Mouse (Mus musculus) cortical plate, adult 2 months (tissue): ENCODE data around the gene Dclre1a. TPM values are rescaled to one million over a fixed set of nuclear protein-coding genes. Genes with fewer than 3 reads are reported as not detected.

Experiments
- H3K27ac ChIP-seq: fragments of 200-500 bp; 2 replicates; pipeline ENCODE4 v1.5.1; 2012; ENCODE audit warnings: low read length, control low read depth, inconsistent platforms; ENCODE audit not compliant: insufficient read depth
- H3K4me1 ChIP-seq: fragments of 200-500 bp; 2 replicates; pipeline ENCODE4 v1.6.1; 2011; ENCODE audit warnings: low read length; ENCODE audit not compliant: control insufficient read depth, insufficient read depth
- H3K4me3 ChIP-seq: fragments of 200-500 bp; 2 replicates; pipeline ENCODE4 v1.5.1; 2011; ENCODE audit warnings: mild to moderate bottlenecking, low read length, control low read depth; ENCODE audit not compliant: insufficient read depth
- CTCF ChIP-seq: fragments of 200-500 bp; IDR thresholded peaks from 2 replicates; pipeline ENCODE4 v1.5.1; 2011; ENCODE audit warnings: mild to moderate bottlenecking, control low read depth, low read length; ENCODE audit not compliant: insufficient read depth; ENCODE audit errors: extremely low read depth
- POLR2A ChIP-seq: fragments of 200-500 bp; IDR thresholded peaks from 2 replicates; pipeline ENCODE4 v1.6.1; 2011; ENCODE audit warnings: mild to moderate bottlenecking, low read length, control low read depth; ENCODE audit not compliant: insufficient read depth; ENCODE audit errors: extremely low read depth
- polyA plus RNA-seq: library from polyadenylated mRNA; depleted of rRNA; stranded (reverse); fragments of >200 nt; gene quantifications from 2 replicates; pipeline ENCODE4 v1.2.3, GENCODE M21; 2012; rRNA removed

The Dclre1a gene
- polyA plus RNA-seq, 1 experiment, result 7.1 TPM

GRCm38 (mm10) chr19:56485376-56486271 is 62.4 kb downstream of the Dclre1a start:
- no peak overlapping the region for H3K4me3 ChIP-seq
- TF ChIP-seq CTCF (no peak), POLR2A (no peak)
- H3K27ac ChIP-seq, result no peak overlapping the region
- H3K4me1 ChIP-seq, result no peaks in the 10 kb centered on the region

- H3K4me1 ChIP-seq, result no peaks in the 10 kb centered on the region
- H3K27ac ChIP-seq, result no peak overlapping the region
- TF ChIP-seq POLR2A, result no peak
- no peak for TF ChIP-seq CTCF
- H3K4me3 ChIP-seq, result no peak overlapping the region
Measured at GRCm38 (mm10) chr19:56484630-56485375, 63.2 kb downstream of the Dclre1a start.

Other genes starting within 250 kb of the Dclre1a start
- gene Nrap, start 158.2 kb downstream of the Dclre1a start, polyA plus RNA-seq, result 0.38 and 0.40 TPM in 2 replicates
- gene Casp7, start 151.1 kb downstream of the Dclre1a start, polyA plus RNA-seq, result 4.4 TPM in 2 replicates
- 0.38 and 0.61 TPM in 2 replicates for gene Plekhs1, start 86.6 kb downstream of the Dclre1a start, polyA plus RNA-seq
- gene Nhlrc2, start within 50 bp of the Dclre1a start, polyA plus RNA-seq, result 10.1 and 10.7 TPM in 2 replicates
- gene Adrb1, start 174.0 kb upstream of the Dclre1a start, polyA plus RNA-seq, result 30.8 and 34.0 TPM in 2 replicates